Mouse (Mus musculus) left cerebral cortex, adult 2 months (tissue): ENCODE measurements around the gene Art4. TPM values are rescaled to one million over a fixed set of nuclear protein-coding genes. Genes with fewer than 3 reads are reported as not detected.

Source experiments
- DNase-seq, 2 experiments: peaks; one replicate each; pipeline ENCODE4 v3.0.0; 2021 to 2022; ENCODE audit warnings: low spot score in 2 of 2, mixed read lengths in 1 of 2; ENCODE audit errors: extremely low spot score in 1 of 2
- H3K27ac ChIP-seq: fragments of 200-600 bp; 2 replicates; pipeline ENCODE4 v1.8.1; 2022
- H3K4me3 ChIP-seq: fragments of 200-600 bp; 2 replicates; pipeline ENCODE4 v1.8.1; 2022
- CTCF ChIP-seq: fragments of 200-600 bp; IDR thresholded peaks from 2 replicates; pipeline ENCODE4 v1.8.1; 2022; ENCODE audit warnings: antibody characterized with exemption, mild to moderate bottlenecking, moderate library complexity
- intact Hi-C: fragments of 180-260 bp; cut with DNase I; formaldehyde crosslinking; loops from one replicate; pipeline ENCODE4 v1.15.1; 2025
- total RNA-seq, 2 experiments: library from RNA; stranded (reverse); gene quantifications; 2 replicates each; pipeline ENCODE4 v1.2.3; 2021

Art4 gene
- total RNA-seq, 2 experiments from 2014 or later, result not detected

DNA sequence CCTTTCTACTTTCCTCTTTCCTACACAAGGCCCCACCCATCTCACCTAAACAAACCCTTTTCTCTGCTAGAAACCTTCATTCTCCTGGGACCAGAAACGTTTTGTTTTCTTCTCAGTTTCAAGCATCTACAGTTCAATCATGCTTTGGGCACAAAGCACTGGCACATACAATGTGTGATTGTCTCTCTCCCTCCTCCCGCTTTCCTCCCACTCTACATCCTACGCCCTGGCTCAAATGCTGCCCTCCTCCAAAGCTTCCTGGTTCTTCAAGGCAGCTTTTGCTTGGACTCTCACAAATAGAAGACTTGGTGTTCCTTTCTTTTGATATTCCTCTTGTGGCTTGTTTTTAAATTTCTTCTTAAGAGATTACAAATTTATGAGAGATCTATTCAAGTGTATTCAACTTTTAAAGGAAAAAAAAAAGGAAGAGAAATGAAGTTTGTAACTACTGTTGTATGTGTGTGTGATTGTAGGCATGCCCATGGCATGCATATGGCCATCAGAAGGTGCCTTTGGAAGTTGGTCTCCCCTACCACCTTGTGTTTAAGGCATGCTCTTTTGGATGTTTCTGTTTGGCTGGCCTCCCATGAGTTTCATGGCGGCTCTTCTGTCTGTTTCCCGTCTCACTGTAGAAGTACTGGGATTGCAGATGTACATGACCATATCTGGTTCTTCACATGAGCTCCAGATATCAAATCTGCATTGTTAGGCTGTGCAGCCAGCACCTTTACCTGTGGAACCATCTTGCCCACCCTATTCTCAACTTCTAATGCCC lies 11.6 kb downstream of the Art4 start:
- Histone ChIP-seq H3K27ac (peak overlapping the region; percentile 63), H3K4me3 (no peak overlapping the region)
- no peak for TF ChIP-seq CTCF
- DNase-seq, result no peak
- intact Hi-C loops, result no loop called here

GRCm38 (mm10) chr6:136844903-136845302 lies 12.6 kb downstream of the Art4 start:
- no peak overlapping the region; the same call in 1 of the 2 replicates for H3K27ac ChIP-seq
- H3K4me3 ChIP-seq, result no peak overlapping the region

DNA sequence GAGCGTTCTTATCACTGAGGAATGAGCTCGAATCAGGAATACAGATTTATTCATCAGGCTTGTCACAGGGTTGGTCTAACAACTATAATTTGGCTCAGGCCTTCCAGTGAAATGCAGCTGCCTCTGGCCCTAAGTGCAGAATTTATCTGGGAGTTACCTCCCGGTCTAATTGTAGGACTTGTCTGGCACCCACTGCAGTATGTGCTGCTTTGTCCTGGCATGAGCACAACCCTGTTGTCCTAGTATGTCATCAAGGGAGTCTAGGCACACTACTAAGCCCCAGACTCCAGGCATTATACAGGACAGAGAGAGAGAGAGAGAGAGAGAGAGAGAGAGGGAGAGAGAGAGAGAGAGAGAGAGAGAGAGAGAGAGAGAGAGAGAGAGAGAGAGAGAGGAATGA lies 20.2 kb downstream of the Art4 start:
- Histone ChIP-seq H3K4me3 (no peak overlapping the region), H3K27ac (no peak overlapping the region)
- intact Hi-C loops, result no loop called here
- no peak for TF ChIP-seq CTCF
- no peak for DNase-seq

More at GRCm38 (mm10) chr6:136844903-136845302, 12.6 kb downstream of the Art4 start:
- no peak for TF ChIP-seq CTCF
- no peak for DNase-seq
- intact Hi-C loops, result no loop called here

DNA sequence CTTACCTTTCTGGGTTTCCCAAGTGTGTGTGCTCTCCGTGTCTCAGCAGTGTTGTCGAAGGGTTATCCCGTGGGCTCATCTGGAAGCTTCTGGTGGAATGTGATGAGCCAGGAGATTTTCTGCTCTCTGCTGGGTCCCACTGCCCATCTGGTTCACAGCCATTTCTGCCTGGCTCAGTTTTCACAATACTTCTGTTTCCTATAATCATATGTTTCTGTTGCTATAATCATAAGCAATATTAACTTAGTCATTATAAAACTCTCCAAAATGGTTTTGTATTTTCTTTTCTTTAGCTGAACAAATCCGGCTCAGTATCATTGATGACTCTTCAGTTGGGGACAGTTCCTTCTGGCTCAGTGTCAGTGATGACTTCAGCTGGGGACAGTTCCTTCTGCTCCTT lies 22.2 kb downstream of the Art4 start, which contains the start of gene Smco3:
Gene Smco3 (minus strand): TSS at position 101 of the 400 bp plus-strand sequence.
- TF ChIP-seq CTCF, result no peak
- intact Hi-C loops, result loop anchor here (2.0 kb wide), 1 partner anchor 17 kb away; no protein-coding TSS in a partner anchor
- Histone ChIP-seq H3K4me3 (peak within 1 kb of the TSS; percentile 28), H3K27ac (peak within 1 kb of the TSS; percentile 55; the same call in 1 of the 2 replicates)
- DNase-seq, result no peak

- Histone ChIP-seq H3K4me3 (no peak overlapping the region), H3K27ac (no peak overlapping the region)
- intact Hi-C loops, result no loop called here
- no peak for TF ChIP-seq CTCF
- DNase-seq, result no peak
Measured at GRCm38 (mm10) chr6:136831712-136832111, 25.8 kb downstream of the Art4 start.

DNA sequence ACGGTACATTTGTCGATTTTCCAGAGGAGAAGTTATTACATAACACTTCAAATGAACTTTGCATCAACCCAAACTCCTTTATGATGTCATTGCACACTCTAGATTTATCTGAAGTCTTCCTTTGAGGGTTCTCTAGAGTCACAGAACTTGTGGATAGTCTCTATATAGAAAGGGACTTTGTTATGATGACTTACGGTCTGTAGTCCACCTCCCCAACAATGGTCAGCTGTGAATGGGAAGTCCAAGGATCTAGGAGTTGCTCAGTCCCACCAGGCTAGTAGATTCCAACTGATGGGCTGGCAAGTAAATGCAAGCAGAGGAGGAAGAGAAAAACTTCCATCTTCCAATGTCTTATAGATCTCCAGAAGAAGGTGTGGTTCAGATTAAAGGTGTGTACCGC lies 28.9 kb downstream of the Art4 start:
- intact Hi-C loops, result loop anchor here (1.0 to 10.0 kb wide), 2 partner anchors 20 to 1814 kb away; partner anchors contain the start of genes Ddx47 and H2afj
- peak overlapping the region; percentile 45 for H3K4me3 ChIP-seq
- TF ChIP-seq CTCF, result no peak
- H3K27ac ChIP-seq, result peak overlapping the region; percentile 98
- no peak for DNase-seq

DNA sequence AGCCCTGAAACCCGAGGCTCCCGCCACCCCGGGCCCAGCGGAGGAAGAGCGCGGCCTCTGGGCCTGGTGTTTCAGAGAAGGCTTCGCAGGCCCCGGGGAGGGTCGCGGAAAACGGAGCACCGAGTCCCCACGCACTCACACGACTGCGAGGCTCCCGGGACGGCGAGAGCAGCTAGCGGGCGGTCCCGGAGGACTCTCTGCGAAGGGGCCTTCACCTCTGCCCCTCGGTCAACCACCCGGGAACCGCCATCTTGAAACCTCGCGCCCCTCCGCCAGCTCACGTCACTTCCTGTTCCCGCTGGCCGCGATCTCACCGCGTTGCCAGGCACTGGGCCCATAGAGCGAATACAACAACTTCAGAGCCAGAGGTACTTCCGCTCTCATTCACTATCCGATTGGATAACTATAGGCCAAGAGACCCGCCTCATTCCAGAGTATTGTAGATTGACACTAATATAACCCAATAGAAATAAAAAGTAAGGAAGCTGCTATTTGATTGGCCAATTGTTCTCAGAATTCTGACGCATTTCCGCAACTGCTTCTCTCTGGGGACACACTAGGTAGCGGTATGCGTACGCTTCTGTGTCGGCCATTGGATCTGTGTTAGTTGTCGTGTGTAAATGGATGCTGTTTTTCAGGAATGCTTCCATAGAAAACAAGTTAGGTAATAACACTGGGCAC lies 29.5 kb downstream of the Art4 start, which contains the start of gene Wbp11:
Gene Wbp11 (minus strand): TSS at position 353 of the 681 bp plus-strand sequence.
- intact Hi-C loops, result loop anchor here (1.0 to 10.0 kb wide), 3 partner anchors 20 to 1813 kb away; partner anchors contain the start of genes Ddx47, H2afj and Hist4h4
- peak; percentile 14 for TF ChIP-seq CTCF
- H3K27ac ChIP-seq, result peak within 1 kb of the TSS; percentile 98
- peak; percentile 95 for DNase-seq
- H3K4me3 ChIP-seq, result peak within 1 kb of the TSS; percentile 79

GRCm38 (mm10) chr6:136827516-136827880 lies 30.0 kb downstream of the Art4 start, which contains the start of gene BC049715:
TSS of gene BC049715 (plus strand) at chr6:136827626.
- no peak for TF ChIP-seq CTCF
- DNase-seq, result no peak
- intact Hi-C loops, result loop anchor here (1.0 to 10.0 kb wide), 2 partner anchors 23 to 1813 kb away; partner anchors contain the start of genes Ddx47 and Hist4h4
- H3K4me3 ChIP-seq, result peak within 1 kb of the TSS; percentile 79
- H3K27ac ChIP-seq, result peak within 1 kb of the TSS; percentile 98

GRCm38 (mm10) chr6:136827116-136827515 lies 30.4 kb downstream of the Art4 start:
- Histone ChIP-seq H3K4me3 (peak overlapping the region; percentile 79), H3K27ac (peak overlapping the region; percentile 95; the same call in 1 of the 2 replicates)
- DNase-seq, result no peak
- intact Hi-C loops, result loop anchor here (1.0 to 10.0 kb wide), 2 partner anchors 23 to 1812 kb away; partner anchors contain the start of genes Ddx47 and Hist4h4
- TF ChIP-seq CTCF, result no peak

DNA sequence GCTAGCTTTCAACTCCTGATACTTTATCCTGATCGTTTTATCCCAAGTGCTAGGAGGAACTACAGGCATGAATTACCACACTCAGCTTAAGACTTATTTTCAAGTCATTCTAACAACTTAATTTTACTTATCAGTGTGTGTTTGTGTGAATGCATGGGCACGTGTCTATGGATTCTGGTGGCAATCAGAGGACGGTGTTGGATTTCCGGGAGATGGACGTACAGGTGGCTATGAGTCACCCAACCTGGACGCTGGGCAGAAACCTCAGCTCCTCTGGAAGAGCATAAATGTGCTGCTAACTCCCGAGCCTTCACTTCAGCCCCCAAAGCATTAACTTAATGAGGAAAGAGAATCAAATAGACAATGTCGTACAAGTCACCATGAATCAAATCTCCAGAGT lies 32.5 kb downstream of the Art4 start:
- Histone ChIP-seq H3K27ac (no peak overlapping the region), H3K4me3 (no peak overlapping the region)
- intact Hi-C loops, result loop anchor here (10.0 kb wide), 1 partner anchor 1810 kb away; the partner anchor contains the start of gene Ddx47
- DNase-seq, result no peak
- no peak for TF ChIP-seq CTCF

DNA sequence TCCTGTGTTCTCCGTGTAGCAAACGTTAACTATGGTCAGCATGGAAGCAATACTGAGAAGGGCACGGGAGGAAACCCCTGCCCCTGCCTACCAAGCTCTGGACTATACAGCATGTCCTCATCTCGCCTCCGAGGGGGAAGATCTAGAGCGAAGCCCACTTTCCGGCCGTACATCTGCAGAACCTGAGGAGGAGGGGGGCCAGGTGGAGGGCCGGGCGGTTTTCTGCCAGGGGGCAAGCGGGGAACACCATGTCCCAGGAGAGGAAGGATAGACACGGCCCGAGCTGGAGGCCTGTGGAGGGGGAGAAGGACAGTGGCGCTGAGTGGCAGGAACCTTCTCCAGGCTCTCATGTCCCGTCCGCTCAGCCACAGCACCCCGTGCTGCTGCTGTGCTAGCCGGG lies 36.4 kb downstream of the Art4 start:
- no peak for TF ChIP-seq CTCF
- Histone ChIP-seq H3K4me3 (no peak overlapping the region), H3K27ac (no peak overlapping the region)
- intact Hi-C loops, result loop anchor here (10.0 kb wide), 1 partner anchor 1806 kb away; the partner anchor contains the start of gene Ddx47
- no peak for DNase-seq
